Mouse (Mus musculus) mammary gland, adult 2 months (tissue): ENCODE data around the gene Gcg. TPM values are rescaled to one million over a fixed set of nuclear protein-coding genes. Genes with fewer than 3 reads are reported as not detected.

Experiments used
- polyA plus RNA-seq: library from polyadenylated mRNA; depleted of rRNA; stranded (reverse); fragments of >200 nt; gene quantifications from 2 replicates; pipeline ENCODE4 v1.2.3, GENCODE M21; 2012; ENCODE audit warnings: low replicate concordance; rRNA removed

Gcg gene
- polyA plus RNA-seq, result 0.23 TPM in 1 of 2 replicates, not detected in the other

DNA sequence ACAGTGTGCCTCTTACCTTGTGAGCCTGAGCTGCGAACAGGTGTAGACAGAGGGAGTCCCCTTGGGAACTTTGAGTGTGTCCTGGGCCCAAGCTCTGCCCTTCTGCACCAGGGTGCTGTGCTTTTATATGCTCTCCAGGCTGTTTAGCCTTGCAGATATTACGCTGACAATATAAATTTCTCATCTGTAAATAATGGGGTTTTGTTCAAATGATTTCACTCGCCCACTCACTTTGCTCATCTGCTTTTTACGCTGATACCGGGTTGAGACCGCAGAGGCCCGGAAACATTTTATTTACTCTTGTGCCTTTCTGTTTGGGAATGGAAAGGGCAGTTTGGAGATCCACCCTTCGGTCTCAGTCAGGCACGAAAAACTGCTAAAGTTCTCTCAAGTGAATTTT, at the start of gene Gcg:
Gcg (minus strand) TSS at position 101 of the 400 bp plus-strand sequence.

Other genes with a start within 250 kb of the Gcg start
- 10.4 and 21.2 TPM in 2 replicates for gene Dpp4, start 71.4 kb downstream of the Gcg start, polyA plus RNA-seq
- gene Fap, start 90.4 kb upstream of the Gcg start, polyA plus RNA-seq, result 5.2 and 22.3 TPM in 2 replicates
- gene Ifih1, start 162.6 kb upstream of the Gcg start, polyA plus RNA-seq, result 5.5 and 9.7 TPM in 2 replicates
- gene Gca, start 180.6 kb upstream of the Gcg start, polyA plus RNA-seq, result 4.0 and 10.9 TPM in 2 replicates